Mouse (Mus musculus): ENCODE data around the gene Cep128. TPM values are rescaled to one million over a fixed set of nuclear protein-coding genes. Genes with fewer than 3 reads are reported as not detected.

The Cep128 gene
- 6.3 and 7.1 TPM in 2 replicates for polyA plus RNA-seq (2015; fragmentation: Nextera tagmentation; extraction: Ambion mirVana)

DNA sequence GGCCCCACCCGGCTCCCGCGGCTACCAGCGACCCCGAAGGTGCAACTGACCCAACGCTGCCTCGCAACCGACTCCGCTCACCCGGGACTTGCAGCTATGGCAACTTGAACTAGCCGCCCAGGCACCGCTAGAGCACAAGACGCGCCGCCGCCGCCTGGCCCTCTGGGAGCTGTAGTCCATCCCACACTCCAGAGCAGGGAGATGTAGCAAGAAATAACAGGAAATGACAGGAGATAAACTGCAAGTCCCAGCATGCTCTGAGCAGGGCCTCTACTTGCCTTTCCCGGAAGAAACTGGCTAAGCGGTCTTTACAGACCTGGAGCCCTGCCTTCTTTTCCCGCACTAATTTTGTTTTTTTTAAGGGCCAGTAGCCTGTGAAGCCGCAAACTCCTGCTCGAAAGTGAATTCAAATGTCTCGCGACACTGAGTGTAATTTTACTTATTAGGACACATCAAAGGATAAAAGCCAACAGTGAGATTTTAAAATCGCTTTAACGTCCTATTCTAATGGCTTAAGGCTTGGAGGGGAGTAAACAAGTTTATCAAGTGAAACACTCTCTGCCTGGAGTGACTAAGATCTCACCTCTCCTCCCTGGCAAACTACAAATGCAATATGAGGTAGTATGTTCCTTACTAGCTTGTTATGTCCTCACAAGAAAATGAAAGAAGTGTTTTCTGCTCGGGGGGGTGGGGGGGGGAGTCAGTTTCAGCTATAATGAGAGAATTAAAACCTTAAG is at the start of gene Cep128, which contains the start of gene Tshr:
Gene Cep128 (minus strand): TSS at position 129 of the 737 bp plus-strand sequence.
Gene Tshr (plus strand): TSS at position 283 of the 737 bp plus-strand sequence.
- peak within 1 kb of the TSS; percentile 59 for H3K9ac ChIP-seq (replicated peaks)
- peak; percentile 100 for ATAC-seq (replicated peaks)
- WGBS = under 1% methylated on average over 27 of the region's 27 CpGs

DNA sequence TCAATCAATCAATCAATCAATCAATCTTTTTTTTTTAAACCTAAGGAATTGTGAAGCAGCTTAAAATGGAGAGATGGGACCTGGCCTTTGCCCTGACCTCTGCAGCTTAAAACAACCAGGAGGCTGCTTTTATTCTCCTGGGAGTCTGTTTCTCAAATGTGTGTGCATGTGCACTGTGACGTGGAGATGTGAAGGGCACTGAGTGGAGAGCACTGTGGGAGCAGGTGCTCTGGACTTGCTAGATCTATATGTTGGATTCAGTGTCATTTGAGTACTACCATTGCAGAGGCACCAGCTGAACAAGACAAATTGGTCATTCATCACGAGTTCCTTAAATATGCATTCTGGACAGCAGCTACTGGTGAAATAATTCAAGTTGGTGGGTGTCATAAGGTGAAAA is 42.9 kb upstream of the Cep128 start:
- H3K9me3 ChIP-seq = no peaks in the 10 kb centered on the region
- H3K36me3 ChIP-seq = no peaks in the 10 kb centered on the region
- no peak overlapping the region for H3K27ac ChIP-seq (replicated peaks)
- H3K4me3 ChIP-seq = no peak overlapping the region
- WGBS = 69% methylated on average over 2 of the region's 2 CpGs
- no peak for ATAC-seq (replicated peaks)
- H3K27me3 ChIP-seq = no peaks in the 10 kb centered on the region
- no peak overlapping the region for H3K4me2 ChIP-seq (replicated peaks)
- no peak overlapping the region for H3K9ac ChIP-seq (replicated peaks)
- H3K4me1 ChIP-seq = no peaks in the 10 kb centered on the region

More for the DNA sequence above, at the start of gene Cep128, which contains the start of gene Tshr:
- Histone ChIP-seq H3K9me3 (no peaks in the 10 kb centered on the region), H3K4me2 (replicated peaks) (peak within 1 kb of the TSS; percentile 88), H3K36me3 (no peaks in the 10 kb centered on the region; the same call in 1 of the 2 replicates), H3K27me3 (no peaks in the 10 kb centered on the region), H3K27ac (replicated peaks) (no peak within 1 kb of the TSS), H3K4me3 (peak within 1 kb of the TSS; percentile 64), H3K4me1 (peaks cover 11% of the 10 kb centered on the region)

DNA sequence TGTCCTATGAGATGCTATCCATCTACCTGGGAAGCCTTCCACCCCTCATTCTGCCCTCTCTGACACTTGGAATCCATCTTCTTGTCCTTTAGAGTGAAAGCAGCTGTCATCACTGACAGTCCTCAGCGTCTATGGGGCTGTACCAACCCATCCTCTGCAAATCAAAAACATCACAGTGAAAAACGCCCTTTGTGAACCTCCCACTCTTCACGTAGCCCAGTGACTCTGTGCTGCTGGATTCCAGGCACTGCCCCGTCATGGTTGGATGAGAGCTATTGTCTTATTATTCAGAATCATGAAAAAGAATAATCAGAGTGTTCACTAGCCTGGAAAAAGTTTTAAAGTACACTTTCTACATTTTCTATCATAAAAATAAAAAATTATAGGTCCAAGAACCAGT is 42.3 kb upstream of the Cep128 start:
- H3K4me3 ChIP-seq = no peak overlapping the region

DNA sequence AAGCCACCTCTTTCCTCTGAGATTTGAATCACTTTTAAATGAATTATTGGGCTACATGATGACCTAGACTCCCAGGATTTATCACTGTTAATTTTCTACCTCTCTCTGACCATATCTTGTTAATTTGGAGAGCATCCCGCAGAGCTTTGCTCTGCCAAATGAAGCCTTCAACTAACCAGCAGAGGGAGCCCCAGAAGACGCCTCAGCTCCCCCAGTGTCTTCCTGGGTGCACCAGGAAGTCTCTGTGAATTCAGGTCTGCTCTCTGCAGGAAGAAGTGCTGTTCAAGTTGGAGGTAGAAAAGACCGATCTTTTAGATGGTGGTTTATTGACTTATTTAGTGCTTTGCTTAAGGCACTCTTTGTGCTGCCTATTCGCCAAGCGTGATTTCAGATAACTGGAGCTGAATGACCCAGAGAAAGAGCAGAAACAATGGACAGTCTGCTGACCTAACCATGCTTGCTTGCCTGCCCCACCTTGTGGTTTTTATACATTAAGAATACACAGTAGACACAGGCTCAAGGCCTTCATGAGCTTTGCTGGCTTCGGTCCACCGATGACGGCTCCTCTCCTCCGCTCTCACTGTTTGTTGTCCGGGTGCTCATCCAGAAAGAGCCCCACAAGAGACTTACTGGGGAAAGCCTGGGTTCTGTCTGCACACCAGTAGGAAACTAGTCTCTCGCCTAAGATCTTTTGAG is 39.1 kb upstream of the Cep128 start:
- ATAC-seq (replicated peaks) = peak; percentile 69; the same call in 1 of the 2 replicates
- H3K27ac ChIP-seq (replicated peaks) = no peak overlapping the region
- H3K27me3 ChIP-seq = no peaks in the 10 kb centered on the region
- H3K9me3 ChIP-seq = no peaks in the 10 kb centered on the region
- no peaks in the 10 kb centered on the region for H3K4me1 ChIP-seq
- no peaks in the 10 kb centered on the region for H3K36me3 ChIP-seq
- H3K4me3 ChIP-seq = no peak overlapping the region
- no peak overlapping the region for H3K9ac ChIP-seq (replicated peaks)
- H3K4me2 ChIP-seq (replicated peaks) = no peak overlapping the region
- 69% methylated on average over 11 of the region's 11 CpGs for WGBS

More for the DNA sequence above, 42.3 kb upstream of the Cep128 start:
- H3K9ac ChIP-seq (replicated peaks) = no peak overlapping the region
- H3K9me3 ChIP-seq = no peaks in the 10 kb centered on the region
- H3K4me1 ChIP-seq = no peaks in the 10 kb centered on the region
- no peaks in the 10 kb centered on the region for H3K27me3 ChIP-seq
- ATAC-seq (replicated peaks) = no peak
- 37% methylated on average over 4 of the region's 4 CpGs for WGBS
- H3K4me2 ChIP-seq (replicated peaks) = no peak overlapping the region
- H3K27ac ChIP-seq (replicated peaks) = no peak overlapping the region
- no peaks in the 10 kb centered on the region for H3K36me3 ChIP-seq

- H3K36me3 ChIP-seq = no peaks in the 10 kb centered on the region
- WGBS = 45% methylated on average over 9 of the region's 9 CpGs
- H3K27me3 ChIP-seq = no peaks in the 10 kb centered on the region
- no peak for ATAC-seq (replicated peaks)
- H3K9me3 ChIP-seq = no peaks in the 10 kb centered on the region
- no peak overlapping the region for H3K9ac ChIP-seq (replicated peaks)
- no peak overlapping the region for H3K4me3 ChIP-seq
- H3K4me2 ChIP-seq (replicated peaks) = no peak overlapping the region
- H3K4me1 ChIP-seq = peaks cover 16% of the 10 kb centered on the region
- no peak overlapping the region for H3K27ac ChIP-seq (replicated peaks)
Observed at GRCm38 (mm10) chr12:91421272-91421671, 37.1 kb upstream of the Cep128 start.

- Histone ChIP-seq H3K4me3 (no peak overlapping the region), H3K9ac (replicated peaks) (no peak overlapping the region), H3K9me3 (no peaks in the 10 kb centered on the region), H3K4me1 (peaks cover 22% of the 10 kb centered on the region), H3K27me3 (no peaks in the 10 kb centered on the region), H3K36me3 (no peaks in the 10 kb centered on the region), H3K27ac (replicated peaks) (no peak overlapping the region), H3K4me2 (replicated peaks) (no peak overlapping the region)
- no peak for ATAC-seq (replicated peaks)
- WGBS = 52% methylated on average over 7 of the region's 7 CpGs
Observed at GRCm38 (mm10) chr12:91418791-91419190, 34.6 kb upstream of the Cep128 start.

GRCm38 (mm10) chr12:91416828-91417227 is 32.6 kb upstream of the Cep128 start:
- Histone ChIP-seq H3K27ac (replicated peaks) (no peak overlapping the region), H3K4me1 (peaks cover 40% of the 10 kb centered on the region), H3K9me3 (no peaks in the 10 kb centered on the region), H3K36me3 (no peaks in the 10 kb centered on the region), H3K4me2 (replicated peaks) (no peak overlapping the region), H3K4me3 (no peak overlapping the region), H3K9ac (replicated peaks) (no peak overlapping the region), H3K27me3 (no peaks in the 10 kb centered on the region)
- peak; percentile 57; the same call in 1 of the 2 replicates for ATAC-seq (replicated peaks)
- WGBS = 40% methylated on average over 7 of the region's 7 CpGs

DNA sequence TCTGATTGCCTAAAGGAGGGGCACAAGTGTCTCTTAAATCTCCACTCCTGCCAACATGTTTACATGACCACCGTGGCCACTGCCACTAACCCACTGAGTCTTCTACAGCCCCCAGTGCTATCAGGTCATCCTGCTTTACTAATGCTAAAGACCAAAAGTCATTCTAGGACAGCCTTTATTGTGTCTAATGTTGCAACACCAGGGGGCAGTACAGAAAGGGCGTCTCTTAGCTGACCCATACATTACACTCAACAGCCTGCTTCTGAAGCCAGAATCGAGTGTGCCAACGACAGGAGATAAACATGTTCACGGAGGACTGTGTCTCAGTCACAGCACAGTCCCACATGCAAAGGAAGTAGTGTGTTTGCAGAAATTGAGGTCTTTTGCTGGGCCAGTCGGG is 30.9 kb upstream of the Cep128 start:
- Histone ChIP-seq H3K9me3 (no peaks in the 10 kb centered on the region), H3K4me1 (peaks cover 40% of the 10 kb centered on the region), H3K4me3 (no peak overlapping the region), H3K4me2 (replicated peaks) (no peak overlapping the region), H3K27me3 (no peaks in the 10 kb centered on the region), H3K9ac (replicated peaks) (no peak overlapping the region), H3K36me3 (no peaks in the 10 kb centered on the region), H3K27ac (replicated peaks) (no peak overlapping the region)
- ATAC-seq (replicated peaks) = no peak
- 71% methylated on average over 6 of the region's 6 CpGs for WGBS

DNA sequence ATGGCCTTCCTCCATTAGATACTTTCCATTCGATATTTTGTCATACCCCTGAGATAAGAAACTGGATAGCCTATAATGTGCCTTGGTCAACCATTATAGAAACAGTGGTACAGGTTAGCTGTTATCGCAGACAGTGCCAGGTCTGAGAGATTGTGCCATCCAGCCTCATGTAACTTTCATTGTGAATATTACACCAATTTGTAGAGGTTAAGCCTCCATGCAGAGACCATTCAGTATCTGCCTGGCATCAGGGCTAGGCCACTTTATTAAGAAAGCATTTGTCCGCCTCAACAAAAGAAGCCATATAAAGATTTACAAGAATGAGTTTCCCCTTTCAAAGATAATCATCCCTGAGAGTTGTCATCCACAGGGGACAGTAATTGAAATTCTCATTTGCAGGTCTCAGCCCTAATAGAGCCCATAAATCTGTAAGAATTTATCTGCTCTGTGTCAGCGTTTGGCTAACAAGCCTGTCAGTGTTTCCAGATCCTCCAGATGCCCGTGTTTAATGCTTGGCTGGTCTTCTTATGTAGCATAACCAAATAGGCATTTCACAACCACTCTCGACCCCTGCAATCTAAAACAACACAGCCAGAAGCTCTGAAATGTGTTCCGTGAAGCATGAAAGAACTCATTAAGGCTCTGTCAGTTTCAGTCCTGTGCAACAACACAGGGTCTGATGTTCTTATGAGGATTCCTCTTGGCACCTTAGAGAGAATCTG is 28.4 kb upstream of the Cep128 start:
- WGBS = 18% methylated on average over 7 of the region's 7 CpGs
- ATAC-seq (replicated peaks) = peak; percentile 84
- no peaks in the 10 kb centered on the region for H3K36me3 ChIP-seq
- peaks cover 37% of the 10 kb centered on the region for H3K4me1 ChIP-seq
- no peak overlapping the region for H3K4me2 ChIP-seq (replicated peaks)
- H3K9me3 ChIP-seq = no peaks in the 10 kb centered on the region
- H3K9ac ChIP-seq (replicated peaks) = no peak overlapping the region
- H3K4me3 ChIP-seq = no peak overlapping the region
- no peaks in the 10 kb centered on the region for H3K27me3 ChIP-seq
- H3K27ac ChIP-seq (replicated peaks) = peak overlapping the region; percentile 47

DNA sequence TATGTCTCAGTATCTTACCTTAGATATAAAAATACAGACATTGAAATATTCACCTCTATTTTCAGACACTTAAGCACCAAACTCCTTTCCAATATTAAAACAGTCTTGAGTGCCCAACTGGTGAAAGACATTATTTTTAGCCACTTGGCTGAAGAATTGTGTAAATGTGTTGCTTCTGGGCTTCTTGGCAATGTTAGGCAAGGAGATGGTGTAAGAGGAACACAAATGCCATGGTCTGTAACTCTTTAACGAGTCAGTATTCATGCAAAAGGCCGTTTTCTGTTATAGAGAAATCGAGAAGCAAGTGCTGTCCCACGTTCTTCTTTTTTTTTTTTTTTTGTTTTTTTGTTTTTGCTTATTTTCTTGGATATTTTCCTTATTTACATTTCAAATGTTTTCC is 26.1 kb upstream of the Cep128 start:
- 41% methylated on average over 4 of the region's 4 CpGs for WGBS
- H3K27me3 ChIP-seq = no peaks in the 10 kb centered on the region

DNA sequence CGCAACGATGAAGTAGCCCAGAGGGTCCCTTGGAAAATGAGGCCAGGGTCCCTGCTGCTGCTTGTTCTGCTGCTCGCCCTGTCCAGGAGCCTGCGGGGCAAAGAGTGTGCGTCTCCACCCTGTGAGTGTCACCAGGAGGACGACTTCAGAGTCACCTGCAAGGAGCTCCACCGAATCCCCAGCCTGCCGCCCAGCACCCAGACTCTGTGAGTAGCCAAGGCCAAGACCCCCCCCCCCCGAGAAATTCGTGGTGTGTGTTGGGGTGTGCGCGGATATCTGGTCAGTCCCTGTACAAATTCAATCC is 16.8 kb upstream of the Cep128 start:
- Histone ChIP-seq H3K4me1 (peaks cover 5% of the 10 kb centered on the region), H3K27me3 (peaks cover 10% of the 10 kb centered on the region; the same call in 1 of the 2 replicates), H3K27ac (replicated peaks) (no peak overlapping the region), H3K9ac (replicated peaks) (peak overlapping the region; percentile 45), H3K36me3 (no peaks in the 10 kb centered on the region), H3K4me3 (peak overlapping the region; percentile 50), H3K4me2 (replicated peaks) (peak overlapping the region; percentile 87), H3K9me3 (no peaks in the 10 kb centered on the region)
- 5% methylated on average over 12 of the region's 12 CpGs for WGBS
- ATAC-seq (replicated peaks) = no peak

More for the DNA sequence above, 26.1 kb upstream of the Cep128 start:
- peaks cover 22% of the 10 kb centered on the region for H3K4me1 ChIP-seq
- H3K9ac ChIP-seq (replicated peaks) = no peak overlapping the region
- H3K4me2 ChIP-seq (replicated peaks) = no peak overlapping the region
- H3K4me3 ChIP-seq = no peak overlapping the region
- no peak for ATAC-seq (replicated peaks)
- no peaks in the 10 kb centered on the region for H3K36me3 ChIP-seq
- no peaks in the 10 kb centered on the region for H3K9me3 ChIP-seq
- H3K27ac ChIP-seq (replicated peaks) = no peak overlapping the region

Data from forebrain, embryonic 15.5 days (tissue).